15 mouse cellular contexts compared by ENCODE assay signal in the genomic region with DNA sequence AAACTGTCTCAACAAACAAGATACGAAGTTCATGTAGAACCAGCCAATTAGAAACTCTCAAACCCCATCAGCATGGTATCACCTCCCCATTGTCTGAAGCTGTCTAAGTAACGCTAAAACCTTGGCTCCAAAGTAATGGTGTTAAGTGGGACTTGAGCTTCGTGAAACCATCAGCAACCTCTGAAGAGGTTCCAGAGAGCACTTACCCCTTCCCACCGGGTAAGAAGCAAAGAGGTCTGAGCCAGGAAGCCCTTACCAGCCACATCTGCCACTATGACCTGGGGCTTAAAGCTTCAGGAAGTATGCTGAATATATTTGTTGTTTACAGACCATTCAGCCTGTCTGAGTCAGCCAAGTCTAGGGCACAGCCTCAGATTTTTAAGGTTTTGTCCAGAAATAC. TPM values are rescaled to one million over a fixed set of nuclear protein-coding genes. Genes with fewer than 3 reads are reported as not detected.
"Had no signal": no experiment of that assay in that cellular context is flagged by ENCODE, and none has a peak within 500 bp of the region (broad histone marks: within the 10 kb centered on the region; RNA-seq: fewer than 3 reads in every experiment).

No protein-coding gene starts in this region.

- H3K9me3 ChIP-seq: liver, embryonic 13.5 days; liver, embryonic 15.5 days; megakaryocyte, embryonic 14.5 days; neural tube, embryonic 12.5 days had no signal

- H3K4me2 ChIP-seq: liver, embryonic 11.5 days; liver, embryonic 13.5 days; liver, embryonic 15.5 days; lung, embryonic 14.5 days; midbrain, embryonic 11.5 days; neural tube, embryonic 12.5 days had no signal

- DNase-seq: liver; liver, embryonic 13.5 days; lung, embryonic 14.5 days; lung, postnatal 14 days; midbrain, embryonic 14.5 days; right cerebral cortex, postnatal 14 days; thymus, adult 2 months; thymus, postnatal 25 days; thymus, postnatal 4 days had no signal

- H3K4me1 ChIP-seq: neural tube, embryonic 12.5 days had no signal

- H3K27me3 ChIP-seq: liver, embryonic 13.5 days; liver, embryonic 15.5 days; megakaryocyte, embryonic 14.5 days; neural tube, embryonic 12.5 days had no signal

- H3K27ac ChIP-seq: liver, embryonic 13.5 days; liver, embryonic 15.5 days; macrophage; neural tube, embryonic 12.5 days had no signal

- H3K4me3 ChIP-seq: liver, embryonic 13.5 days; liver, embryonic 15.5 days; megakaryocyte, embryonic 14.5 days; neural tube, embryonic 12.5 days had no signal

- H3K9ac ChIP-seq: liver, embryonic 13.5 days; liver, embryonic 15.5 days; lung, embryonic 14.5 days; neural tube, embryonic 12.5 days had no signal

RNA-seq across cellular contexts. Expression of a gene that starts 23.8 kb away (rescaled TPM):
- polyA plus RNA-seq: liver, embryonic 15.5 days; lung, embryonic 14.5 days; macrophage had no signal
